Mouse (Mus musculus): ENCODE measurements around the gene Thsd4.

DNA sequence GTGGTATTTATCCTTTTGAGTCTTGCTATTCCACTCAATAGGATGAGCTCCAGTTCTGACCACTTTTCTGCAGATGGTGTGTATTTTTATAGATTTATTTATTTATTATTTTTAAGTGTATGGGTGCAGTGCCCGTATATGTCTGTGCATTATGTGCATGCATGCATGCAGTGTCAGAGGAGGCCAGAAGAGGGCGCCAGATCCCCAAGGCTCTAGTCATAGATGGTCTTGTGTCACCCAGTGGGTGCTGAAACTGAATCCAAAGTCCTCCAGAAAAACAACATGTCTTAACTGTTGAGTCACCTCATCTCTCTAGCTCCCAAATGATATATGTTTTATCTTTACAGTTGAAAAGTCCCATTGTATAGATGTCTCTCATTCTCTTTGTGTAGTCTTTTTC, 326.3 kb downstream of the Thsd4 start:
- TF ChIP-seq POLR2A (IDR thresholded peaks at IDR 0.05; ENCODE audit: extremely low read depth, insufficient read depth, low read length), result no peak
- peak; percentile 49 for TF ChIP-seq CTCF (IDR thresholded peaks at IDR 0.05; ENCODE audit: low read depth, low read length)
